Mouse (Mus musculus) forebrain, embryonic 16.5 days (tissue): ENCODE measurements around the gene Plpp7. TPM values are rescaled to one million over a fixed set of nuclear protein-coding genes. Genes with fewer than 3 reads are reported as not detected.

Experiments used
- microRNA-seq: library from miRNA; unstranded; fragments of <30 nt; microRNA quantifications from one replicate; pipeline ENCODE4, GENCODE M21; 2017
- polyA plus RNA-seq: library from polyadenylated mRNA; unstranded; fragments of >200 nt; fragmentation: Nextera tagmentation; extraction: Ambion mirVana; gene quantifications from 2 replicates; pipeline ENCODE4 v1.2.1, GENCODE M21; 2015

Plpp7 gene
- polyA plus RNA-seq, 1 experiment from 2014 or later = 20.6 TPM

Small RNA genes lying within 50 kb of the gene (microRNA-seq; reads per million reads assigned to microRNA genes)
- not detected for gene Mir7674

Other genes starting within 250 kb of the Plpp7 start
- 2.7 and 4.2 TPM in 2 replicates for gene Fibcd1, start 249.5 kb upstream of the Plpp7 start, polyA plus RNA-seq
- 3.4 and 4.0 TPM in 2 replicates for gene Lamc3, start 208.2 kb upstream of the Plpp7 start, polyA plus RNA-seq
- 42.9 and 45.9 TPM in 2 replicates for gene Aif1l, start 145.4 kb upstream of the Plpp7 start, polyA plus RNA-seq
- 67.8 and 69.2 TPM in 2 replicates for gene Nup214, start 121.1 kb upstream of the Plpp7 start, polyA plus RNA-seq
- 0.20 and 0.48 TPM in 2 replicates for gene Fam78a, start 10.7 kb upstream of the Plpp7 start, polyA plus RNA-seq
- 75.5 and 84.7 TPM in 2 replicates for gene Prrc2b, start 55.6 kb downstream of the Plpp7 start, polyA plus RNA-seq
- gene Pomt1, start 141.1 kb downstream of the Plpp7 start, polyA plus RNA-seq = 29.9 and 36.8 TPM in 2 replicates
- 93.9 and 108 TPM in 2 replicates for gene Uck1, start 164.6 kb downstream of the Plpp7 start, polyA plus RNA-seq
- 29.4 and 29.8 TPM in 2 replicates for gene Golga2, start 191.9 kb downstream of the Plpp7 start, polyA plus RNA-seq
- 362 and 368 TPM in 2 replicates for gene Swi5, start 192.5 kb downstream of the Plpp7 start, polyA plus RNA-seq